Mouse (Mus musculus): ENCODE measurements at regions not wholly inside any gene's neighbourhood (a gene's known extent, or its start where the extent isn't known, plus 50 kb on each side); places are given as distances from the start of the nearest gene placed in this dataset.
A peak's percentile ranks its signal among the peaks of the same experiment; 100 is the strongest.

DNA sequence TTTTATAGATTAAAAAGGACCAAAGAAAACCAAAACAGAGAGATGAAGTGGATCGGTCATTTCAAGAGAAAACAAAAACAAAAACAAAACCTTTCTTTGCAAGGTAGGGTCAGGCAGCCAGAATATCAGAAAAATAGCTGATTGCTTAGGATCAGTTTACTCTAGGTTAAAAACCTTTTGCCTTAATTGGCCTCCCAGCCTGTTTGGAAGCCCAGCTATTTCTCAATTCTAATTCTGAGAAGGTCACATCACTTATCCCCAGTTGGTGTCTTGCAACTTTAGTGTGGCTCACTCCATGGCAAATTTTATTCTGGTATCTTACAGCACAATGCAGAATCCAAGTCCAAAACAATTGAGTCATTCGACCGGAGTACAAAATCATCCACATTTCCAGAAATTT, 70.0 kb downstream of the 1190002N15Rik start:
- DNase-seq = no peak

DNA sequence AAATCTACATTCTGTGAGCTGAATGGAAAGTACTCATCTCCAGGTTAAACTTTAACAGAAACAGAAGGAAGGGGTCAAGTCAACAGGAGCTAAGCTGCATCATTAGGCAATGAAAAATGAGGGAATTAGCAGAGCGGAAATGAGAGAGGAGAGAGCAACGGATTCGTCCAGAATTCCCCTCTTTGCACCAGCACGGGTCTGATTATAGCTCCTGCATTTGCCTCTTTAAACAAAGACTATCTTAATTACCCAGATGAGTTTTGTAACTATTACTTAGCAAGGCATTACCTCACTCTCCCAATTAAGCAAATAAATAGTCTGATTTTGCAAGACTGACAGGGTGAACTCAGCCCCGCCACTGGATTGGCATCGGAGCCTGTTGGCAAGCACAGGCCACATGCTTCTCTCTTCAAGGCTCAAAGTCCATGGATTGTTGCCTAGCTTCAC, 81.8 kb downstream of the 1190002N15Rik start:
- DNase-seq = peak; percentile 42

DNA sequence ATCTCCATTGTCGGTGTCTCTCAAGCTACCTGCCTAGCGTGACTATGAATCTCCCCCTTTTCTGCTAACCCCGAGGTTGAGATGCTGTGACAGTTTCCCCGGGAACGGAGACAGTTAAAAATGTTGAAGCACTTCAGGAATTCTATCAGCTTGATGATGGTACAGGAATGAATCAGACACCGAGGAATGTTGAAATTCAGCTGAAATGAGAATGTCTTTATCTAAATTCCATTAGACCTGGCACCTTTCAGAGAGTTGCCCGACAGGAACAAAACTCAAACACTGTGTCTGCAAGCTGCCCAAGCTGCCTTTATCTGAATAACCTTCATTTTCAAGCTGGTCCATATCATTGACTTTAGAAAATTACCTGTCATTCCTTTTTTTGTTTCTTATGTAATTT, 82.4 kb downstream of the 1190002N15Rik start:
- no peak for DNase-seq

DNA sequence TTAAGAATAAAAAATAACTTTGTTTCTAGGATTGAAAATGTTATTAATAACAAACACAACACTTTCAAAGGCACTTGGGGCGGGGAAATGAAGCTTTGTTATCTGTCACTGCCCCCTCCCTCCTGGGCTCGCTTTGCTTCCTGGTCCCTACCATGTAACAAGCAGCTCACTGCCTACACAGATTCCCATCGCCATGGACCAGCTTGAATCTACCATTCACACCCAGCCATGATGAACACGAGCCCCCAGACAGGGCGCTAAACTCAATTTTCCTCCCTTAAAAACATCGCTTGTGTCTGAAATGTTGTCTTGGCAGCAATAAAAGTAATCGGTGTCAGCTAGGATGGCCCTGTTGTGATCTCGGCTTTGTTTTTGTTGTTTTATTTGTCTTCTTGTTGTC, 88.0 kb downstream of the 1190002N15Rik start:
- DNase-seq = no peak

DNA sequence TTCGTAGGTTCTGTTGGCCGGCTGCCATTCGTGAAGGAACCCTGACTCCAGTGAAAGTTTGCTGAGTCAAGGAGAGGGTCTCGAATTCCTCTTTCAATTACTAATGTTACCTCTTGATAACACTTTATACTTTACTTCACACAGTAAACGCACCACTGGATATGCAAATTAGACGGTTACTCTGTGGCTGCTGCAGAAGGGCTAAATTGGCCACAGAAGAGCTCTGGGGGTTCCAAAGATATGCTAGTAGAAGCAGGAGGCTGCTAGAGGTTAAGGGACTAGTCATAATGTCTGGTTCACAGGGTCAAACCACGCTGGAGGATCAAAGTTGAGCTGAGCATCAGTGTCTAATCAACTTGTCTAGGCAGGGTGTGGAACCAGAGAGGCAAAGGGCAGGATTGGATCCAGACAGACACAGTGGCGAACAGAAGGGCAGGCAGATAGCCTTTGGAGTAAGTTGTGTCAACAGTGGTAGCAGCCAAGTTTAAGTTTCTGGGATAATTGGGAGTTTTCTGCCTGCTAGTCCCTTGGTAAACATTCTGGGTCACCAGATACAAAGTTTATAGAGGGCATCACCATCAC, 91.6 kb downstream of the 1190002N15Rik start:
- DNase-seq = peak; percentile 9

DNA sequence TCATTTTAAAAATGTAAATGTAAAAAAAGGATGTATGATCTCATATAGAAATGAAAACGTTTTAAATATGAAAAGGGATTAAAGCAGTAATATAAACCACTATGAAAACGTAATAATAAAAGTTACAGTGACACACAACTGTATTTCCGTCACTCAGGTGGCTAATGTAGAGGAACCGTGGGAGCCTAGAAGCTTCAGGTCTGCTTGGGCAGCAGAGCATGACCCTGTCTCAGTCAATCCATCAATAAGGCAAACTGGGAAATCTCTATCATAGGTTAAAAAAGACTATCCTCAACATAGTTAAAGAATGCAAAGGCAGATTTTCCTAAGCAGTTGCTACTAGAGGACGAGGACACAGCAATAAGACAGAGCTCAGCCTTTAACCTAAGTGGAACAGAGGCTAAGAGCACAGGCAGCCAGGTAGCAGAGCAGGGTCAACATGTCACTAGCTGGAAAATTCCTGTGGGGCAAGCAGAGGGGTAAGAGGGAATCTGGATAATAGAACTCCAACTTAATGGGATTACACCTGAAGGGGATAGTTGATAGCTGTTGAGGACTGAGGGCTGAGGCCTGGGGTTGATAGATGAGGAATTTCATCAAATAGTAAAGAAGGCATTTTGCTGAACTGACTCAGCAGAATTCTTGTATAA, 93.6 kb downstream of the 1190002N15Rik start:
- no peak for DNase-seq

DNA sequence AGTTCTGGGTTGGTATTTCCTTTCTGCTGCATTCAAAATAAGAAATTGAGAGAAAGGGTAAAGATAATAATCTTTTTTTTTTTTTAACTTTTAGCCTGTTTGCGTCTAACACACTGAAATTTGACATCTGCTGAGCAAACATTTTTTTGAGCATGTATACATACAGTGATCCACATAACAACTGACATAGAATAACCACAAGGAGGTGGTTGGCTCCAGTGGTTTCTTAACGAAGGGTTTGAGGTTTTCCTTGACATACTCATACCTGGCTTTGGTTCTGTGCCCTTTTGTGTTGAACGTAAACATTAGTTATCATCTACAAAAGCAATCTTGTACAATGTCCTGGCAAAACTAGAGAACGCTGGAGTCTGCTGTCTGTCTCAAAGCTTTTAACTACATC, 96.5 kb downstream of the 1190002N15Rik start:
- no peak for DNase-seq

DNA sequence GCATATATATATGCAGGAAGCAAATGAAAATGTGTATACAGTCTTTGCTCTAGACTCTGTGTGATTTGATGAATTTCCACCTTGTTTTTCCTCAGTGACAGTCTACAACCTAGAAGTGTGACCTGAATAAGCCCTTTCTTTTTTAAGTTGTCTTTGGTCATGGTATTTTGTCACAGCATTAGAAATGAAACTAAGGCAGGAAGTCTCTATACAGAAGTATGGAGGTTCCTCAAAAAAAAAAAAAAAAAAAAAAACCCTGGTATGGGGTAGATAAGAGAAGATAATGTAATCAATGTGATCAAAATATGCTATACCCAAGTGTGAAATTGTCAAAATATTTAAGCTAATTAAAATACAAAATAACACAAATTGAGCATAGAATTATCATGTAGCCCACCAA, 104.4 kb downstream of the 1190002N15Rik start:
- no peak for DNase-seq

DNA sequence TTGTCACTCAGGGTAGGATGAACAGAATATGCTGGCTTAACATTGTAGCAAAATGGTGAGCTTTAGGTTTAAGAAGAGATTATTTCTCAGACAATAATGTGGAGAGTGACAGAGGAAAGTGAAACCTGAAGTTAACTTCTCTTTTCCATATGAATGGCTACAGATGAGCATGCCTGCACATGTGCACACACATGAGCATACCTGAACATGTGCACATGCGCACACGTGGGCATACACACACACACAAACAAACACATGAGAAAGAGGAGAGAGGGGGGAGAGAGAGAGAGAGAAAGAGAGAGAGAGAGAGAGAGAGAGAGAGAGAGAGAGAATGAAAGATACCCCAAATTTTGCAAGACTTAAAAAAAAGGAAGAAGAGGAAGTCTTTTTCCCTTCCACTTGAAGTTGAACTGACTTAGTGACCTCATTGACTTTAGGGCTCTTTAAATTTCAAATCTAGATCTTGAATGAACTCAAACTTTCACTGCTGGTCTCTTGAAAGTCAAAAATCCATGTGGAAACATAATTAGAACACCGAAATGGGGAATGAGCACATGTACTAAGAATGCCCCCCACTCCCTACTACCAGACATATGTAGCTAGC, 105.6 kb downstream of the 1190002N15Rik start:
- no peak for DNase-seq

DNA sequence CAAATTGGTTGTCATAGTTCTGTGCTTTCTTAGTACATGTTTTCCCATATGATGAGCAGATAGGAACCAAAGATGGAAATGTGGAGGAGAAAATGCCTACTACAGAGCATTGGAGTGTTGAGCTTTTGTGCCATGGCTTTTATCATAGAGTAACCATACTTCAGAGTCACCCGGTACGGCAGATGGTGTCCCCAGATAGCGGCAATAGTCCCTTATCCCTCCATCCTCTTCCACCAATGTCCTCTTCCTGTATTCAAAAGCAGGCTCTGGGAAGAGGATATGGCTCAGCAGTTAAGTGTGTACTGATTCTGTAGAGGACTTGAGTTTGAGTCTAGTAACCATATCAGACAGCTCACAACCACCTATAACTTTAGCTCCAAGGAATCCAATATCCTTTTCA, 106.3 kb downstream of the 1190002N15Rik start:
- DNase-seq = no peak

DNA sequence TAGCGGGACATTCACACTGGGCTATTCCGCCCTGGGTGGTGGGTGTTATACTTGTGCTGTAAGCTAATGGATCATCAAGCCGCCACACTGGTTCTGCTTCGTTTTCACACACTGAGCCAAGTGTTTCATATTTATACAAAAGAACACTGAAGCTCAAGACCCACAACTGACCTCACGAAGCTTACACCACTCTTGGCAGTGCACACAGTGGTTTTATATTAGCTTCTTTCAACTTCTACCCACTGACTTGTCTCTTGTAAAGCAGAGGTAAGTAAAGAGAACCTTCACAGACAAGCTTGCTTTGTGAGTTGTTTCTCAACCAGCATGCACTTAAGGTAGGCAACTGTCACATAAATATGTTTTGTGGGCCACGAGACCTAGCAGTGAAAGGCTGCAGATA, 106.9 kb downstream of the 1190002N15Rik start:
- no peak for DNase-seq

DNA sequence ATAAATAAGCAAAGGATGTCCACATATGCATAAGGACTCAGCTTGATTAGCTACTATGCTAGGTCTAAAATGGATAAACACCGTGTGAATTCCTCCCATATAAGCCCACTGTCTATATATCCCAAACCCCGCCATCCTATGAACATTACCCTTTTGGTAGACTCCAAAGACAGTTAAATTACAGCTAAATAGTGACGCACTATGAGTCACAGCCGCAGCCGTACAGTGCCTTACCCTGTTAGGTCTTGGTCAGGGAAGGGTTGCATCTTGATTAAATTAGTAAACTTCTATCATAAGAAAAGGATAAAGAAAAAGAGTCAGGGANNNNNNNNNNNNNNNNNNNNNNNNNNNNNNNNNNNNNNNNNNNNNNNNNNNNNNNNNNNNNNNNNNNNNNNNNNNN, 111.1 kb downstream of the 1190002N15Rik start:
- DNase-seq = no peak

DNA sequence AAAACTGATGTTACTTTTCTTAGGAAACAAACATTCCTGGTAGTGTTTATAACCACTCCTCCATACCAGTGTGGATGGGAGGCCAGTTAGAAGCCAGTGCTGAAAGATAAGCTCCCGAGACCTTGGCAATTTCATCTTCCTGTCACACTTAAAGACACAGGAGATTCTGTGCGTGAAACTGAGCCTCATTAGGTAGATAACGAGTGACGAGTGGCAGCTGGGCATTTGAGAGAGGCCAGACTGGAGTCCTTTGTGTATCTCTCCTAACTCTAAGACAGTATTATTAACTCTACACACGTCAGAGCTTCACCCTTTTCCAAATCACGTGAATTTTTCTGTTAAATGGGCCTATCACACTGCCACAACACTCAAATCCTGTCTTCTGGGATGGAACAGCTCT, 112.1 kb downstream of the 1190002N15Rik start:
- no peak for DNase-seq

DNA sequence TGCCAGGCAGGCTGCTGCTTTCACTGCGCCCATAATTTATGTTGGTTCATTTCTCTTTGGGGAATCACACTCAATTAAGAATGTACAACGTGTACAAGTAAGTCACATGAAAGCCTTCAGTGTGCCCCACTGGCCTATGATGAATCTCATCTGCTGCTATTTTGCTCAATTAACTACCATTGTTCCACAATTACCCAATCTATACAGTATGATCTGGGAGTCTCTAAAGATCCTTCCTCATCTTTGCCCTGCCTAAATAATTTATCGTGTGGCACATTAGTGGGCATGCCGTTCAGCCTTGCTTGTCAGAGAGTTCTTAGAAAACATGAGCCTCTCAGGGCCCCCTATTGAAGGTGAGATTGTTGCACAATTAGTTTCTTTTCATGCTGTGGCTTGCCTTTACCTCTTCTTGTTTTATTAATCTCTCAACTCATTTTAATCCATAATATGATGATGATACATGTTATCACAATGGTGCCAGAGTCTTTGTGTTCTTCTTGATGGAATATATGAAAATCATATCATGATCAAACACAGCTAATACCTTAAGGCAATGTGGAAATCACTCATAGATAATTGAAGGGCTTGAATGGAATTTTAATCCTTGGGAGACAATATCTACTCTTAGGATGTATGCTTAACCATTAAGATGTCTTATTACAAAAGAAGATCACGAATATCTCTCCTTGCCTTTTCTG, 113.3 kb downstream of the 1190002N15Rik start:
- no peak for DNase-seq

DNA sequence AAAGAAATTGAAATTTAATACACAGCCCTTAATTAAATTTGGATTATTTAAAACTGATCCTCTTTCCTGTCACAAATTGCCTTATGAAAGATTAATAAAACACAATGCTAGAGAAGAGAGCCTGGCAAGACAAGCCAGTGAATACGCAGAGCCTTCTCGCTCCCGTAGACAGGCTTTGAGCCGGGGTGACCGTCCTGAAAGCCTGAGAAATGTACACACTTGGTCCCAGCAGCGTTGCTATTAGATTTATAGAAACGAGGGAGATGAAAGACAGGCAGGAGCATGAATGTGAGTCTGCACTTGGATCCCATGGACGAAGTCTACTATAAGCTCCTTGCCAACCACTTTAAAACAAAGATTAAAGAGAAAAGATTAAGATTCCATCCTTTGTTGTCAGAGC, 127.3 kb downstream of the 1190002N15Rik start:
- DNase-seq = no peak

DNA sequence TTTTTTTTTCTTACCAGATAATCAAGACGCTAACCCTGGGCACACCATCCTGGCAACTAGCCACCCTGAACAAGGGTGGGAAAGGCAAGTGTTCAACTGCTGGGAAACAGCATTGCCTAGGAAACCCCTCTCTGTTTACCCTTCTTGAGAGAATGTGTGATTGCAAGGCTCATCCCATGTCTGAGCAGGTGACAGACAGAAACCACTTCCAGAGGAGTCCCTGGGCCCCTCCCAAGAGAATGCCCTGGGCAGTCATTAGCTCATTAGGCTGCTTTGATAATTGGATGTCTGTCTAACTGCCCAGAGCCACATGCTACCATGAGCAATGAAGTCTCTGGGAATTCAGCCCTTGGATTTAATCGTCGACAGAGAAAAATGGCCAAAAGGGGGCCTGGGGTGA, 127.8 kb downstream of the 1190002N15Rik start:
- no peak for DNase-seq

DNA sequence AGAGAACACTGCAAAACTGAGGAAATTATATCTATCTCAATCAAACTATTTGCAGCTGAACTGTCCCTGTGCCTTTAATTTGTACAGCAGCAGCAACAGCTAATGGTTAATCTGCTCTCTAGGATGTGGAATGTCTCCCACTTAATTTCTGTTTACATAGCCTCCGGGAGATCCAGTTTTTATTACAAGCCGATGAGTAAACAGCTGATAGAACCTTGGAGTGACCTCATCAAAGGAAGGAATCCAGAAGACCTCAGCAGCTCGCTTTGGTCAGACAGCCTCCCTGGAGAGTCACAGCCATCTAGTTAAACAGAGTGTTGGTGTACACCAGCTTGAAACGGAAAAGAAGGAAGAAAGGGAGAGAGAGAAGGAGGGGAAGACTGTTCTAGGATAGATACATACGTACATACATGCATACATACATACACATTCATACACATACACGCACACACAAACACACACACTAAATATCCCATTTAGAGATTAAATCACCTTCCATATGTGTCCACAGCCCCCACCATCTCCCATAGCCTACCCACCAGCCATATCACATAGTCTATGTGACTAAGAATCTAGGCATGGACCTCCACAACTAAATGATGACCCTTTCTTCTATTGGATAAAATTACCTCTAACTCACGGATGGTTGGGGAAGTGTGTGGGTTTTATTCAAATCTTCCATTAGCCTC, 129.1 kb downstream of the 1190002N15Rik start:
- peak; percentile 44 for DNase-seq

DNA sequence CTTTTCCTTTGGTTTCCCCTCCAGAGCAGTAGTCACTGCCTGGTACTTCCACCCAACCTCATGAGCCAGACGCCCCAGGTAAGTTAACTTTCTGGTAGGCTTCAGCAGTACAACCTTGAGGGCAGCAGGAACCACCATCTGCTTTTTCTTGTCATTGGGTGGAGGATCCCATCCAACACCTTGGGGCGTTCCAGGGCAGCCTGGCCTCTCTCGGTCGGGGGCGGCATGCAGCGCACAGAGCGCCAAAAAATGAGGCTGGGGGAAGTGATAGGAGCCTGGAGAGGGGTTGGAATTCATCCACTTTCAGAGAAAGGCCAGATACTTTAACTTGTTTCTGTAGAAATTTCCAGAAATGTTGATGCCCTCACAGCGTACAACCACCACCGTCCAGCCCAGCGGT, 130.2 kb downstream of the 1190002N15Rik start:
- no peak for DNase-seq

DNA sequence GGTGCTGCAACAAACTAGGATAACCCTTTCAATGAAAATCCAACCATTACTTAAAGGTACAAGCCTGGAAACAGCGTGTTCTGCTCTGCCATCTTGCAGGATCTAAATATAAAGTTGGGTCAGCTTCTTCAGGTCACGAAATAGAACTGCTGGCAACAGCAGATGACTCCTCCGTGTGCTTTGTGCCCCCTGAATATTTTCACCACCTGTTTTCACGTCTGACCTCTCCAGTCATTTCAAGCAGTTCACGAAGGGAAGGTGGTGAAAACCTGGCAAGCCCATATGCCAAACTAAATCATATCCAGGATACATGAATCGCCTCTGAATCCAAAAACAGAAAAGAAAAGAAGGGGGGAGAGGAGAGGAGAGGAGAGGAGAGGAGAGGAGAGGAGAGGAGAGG, 133.3 kb downstream of the 1190002N15Rik start:
- DNase-seq = no peak

DNA sequence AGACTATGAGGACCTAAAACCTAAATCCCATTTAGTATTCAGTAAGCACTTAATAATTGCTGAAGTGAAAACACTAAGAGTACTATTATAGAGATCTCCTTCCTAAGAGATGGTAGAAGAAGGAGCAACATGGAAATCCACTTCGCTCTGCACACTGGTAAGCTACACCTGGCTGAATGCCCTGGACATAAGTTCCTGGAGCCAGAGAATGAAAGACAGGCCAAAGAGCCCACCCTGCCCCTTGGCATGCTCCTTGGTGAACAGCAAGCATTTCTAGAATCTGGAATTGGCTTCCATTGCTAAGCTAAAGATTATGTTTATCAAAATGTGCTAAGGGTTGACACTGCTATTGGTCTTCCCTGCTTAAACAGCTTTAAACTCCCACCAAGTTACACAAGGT, 137.3 kb downstream of the 1190002N15Rik start:
- DNase-seq = no peak

DNA sequence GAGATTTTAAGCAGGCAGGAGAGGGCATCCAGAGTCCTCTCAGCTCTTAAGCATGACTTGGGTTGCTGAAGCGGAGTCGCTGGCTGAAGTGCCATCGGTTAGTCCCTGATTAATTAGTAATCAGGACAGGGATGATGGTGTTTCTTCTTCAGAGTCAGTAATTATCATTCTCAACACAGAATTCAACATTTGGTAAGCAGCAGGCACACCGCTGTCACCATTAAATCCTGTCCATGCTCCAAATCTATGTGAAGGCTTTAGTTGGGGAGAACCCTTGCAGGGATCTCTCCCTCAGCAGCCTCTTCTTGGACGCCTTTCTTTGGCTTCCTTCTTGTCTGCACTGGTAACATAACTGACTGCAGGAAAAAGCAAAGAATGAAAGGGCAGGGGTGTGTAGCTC, 142.7 kb downstream of the 1190002N15Rik start:
- no peak for DNase-seq

DNA sequence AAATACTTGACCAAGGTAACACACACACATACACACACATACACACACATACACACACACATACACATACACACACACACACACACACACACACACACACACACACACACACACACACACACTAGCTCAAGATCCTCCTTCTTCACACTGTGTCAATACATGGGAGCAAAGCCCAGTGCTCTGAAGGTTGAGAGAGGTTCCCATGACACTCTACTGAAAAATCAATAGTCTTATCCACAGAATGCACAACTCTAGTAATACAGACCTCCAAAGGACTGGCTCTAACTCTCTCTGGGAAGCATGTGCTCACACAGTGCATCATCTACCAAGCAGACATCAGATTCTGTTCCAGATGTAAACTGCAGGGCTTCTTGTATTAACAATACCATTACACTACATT, 151.7 kb downstream of the 1190002N15Rik start:
- DNase-seq = no peak

DNA sequence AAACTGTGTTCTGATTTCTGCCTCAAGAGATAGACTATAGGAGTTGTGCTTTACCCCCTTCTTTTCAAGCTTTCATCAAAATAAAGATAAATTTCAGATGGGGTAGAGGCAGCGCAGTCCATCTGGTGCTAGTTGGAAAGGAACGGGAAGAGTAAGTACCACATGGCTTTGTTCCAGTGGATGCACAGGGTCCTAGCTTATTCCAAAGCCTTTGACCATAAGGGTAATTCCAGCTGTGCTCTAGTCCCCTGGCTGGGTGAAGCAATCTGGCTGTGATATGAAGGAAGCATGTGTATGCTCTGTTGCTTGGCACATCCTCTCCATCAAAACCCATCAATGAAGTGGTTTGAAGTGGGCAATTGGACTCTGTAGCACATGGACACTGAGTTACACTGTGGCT, 155.6 kb downstream of the 1190002N15Rik start:
- no peak for DNase-seq
